Mouse (Mus musculus): ENCODE results near the gene Cfap299. TPM values are rescaled to one million over a fixed set of nuclear protein-coding genes. Genes with fewer than 3 reads are reported as not detected.
"Not testable (repeated sequence)": the region's sequence is repeated elsewhere in the genome, so short reads cannot be mapped to it uniquely, and the experiment has no call there.

The Cfap299 gene
- total RNA-seq, 2 experiments from 2014 or later = not detected

- intact Hi-C loops (cut with DNase I) = no loop called here
- DNase-seq = no peak
Observed at GRCm38 (mm10) chr5:98520118-98520517, 191.0 kb downstream of the Cfap299 start.

GRCm38 (mm10) chr5:98522270-98522977 is 193.3 kb downstream of the Cfap299 start:
- DNase-seq = no peak
- intact Hi-C loops (cut with DNase I) = no loop called here

GRCm38 (mm10) chr5:98523050-98523449 is 193.9 kb downstream of the Cfap299 start:
- intact Hi-C loops (cut with DNase I) = no loop called here
- DNase-seq = no peak

GRCm38 (mm10) chr5:98523783-98524182 is 194.7 kb downstream of the Cfap299 start:
- intact Hi-C loops (cut with DNase I) = no loop called here
- no peak for DNase-seq

DNA sequence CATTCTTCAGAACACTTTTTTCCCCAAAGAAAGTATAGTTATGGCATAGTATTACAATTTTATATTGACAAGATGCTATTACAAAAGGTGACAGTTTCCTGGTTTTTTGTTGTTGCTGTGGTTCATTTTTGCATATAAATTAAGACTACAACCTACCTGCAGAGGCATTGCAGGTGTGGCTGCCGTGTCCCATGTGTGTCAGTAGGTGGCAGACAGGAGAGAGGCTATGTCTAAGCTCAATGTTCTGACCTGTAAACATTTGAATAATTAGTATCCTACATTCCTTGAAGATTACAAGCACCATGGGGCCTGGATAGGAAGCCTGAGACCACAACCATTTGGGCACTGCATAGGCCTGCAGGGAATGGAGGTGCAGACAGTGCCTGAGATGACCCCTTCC is 212.2 kb downstream of the Cfap299 start:
- intact Hi-C loops (cut with DNase I) = no loop called here
- no peak for DNase-seq

- intact Hi-C loops (cut with DNase I) = no loop called here
- no peak for DNase-seq
Observed at GRCm38 (mm10) chr5:98550285-98550684, 221.2 kb downstream of the Cfap299 start.

GRCm38 (mm10) chr5:98550873-98551272 is 221.8 kb downstream of the Cfap299 start:
- intact Hi-C loops (cut with DNase I) = no loop called here
- no peak for DNase-seq

DNA sequence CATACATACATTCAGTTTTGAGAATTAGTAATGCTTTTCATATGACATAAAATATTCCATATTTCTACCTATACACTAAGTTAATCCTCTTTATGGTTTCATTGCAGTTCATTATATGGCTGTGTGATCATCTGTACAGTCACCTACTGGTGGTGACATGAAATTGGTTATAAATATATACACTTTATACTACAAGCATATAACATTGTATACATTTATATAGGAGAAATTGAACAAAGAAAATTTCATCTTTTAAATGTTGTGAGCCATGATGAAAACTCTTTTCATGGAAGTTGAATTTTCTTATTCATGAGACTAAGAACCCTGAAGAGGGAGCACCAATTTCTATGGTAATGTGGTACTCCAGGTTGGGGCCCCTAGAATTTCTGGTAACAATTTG is 223.3 kb downstream of the Cfap299 start, which contains the start of gene Gm11111:
Gene Gm11111 (plus strand): TSS at position 301 of the 400 bp plus-strand sequence.
- DNase-seq = no peak
- intact Hi-C loops (cut with DNase I) = no loop called here

- intact Hi-C loops (cut with DNase I) = no loop called here
- no peak for DNase-seq
Observed at GRCm38 (mm10) chr5:98552811-98553601, 223.9 kb downstream of the Cfap299 start.

DNA sequence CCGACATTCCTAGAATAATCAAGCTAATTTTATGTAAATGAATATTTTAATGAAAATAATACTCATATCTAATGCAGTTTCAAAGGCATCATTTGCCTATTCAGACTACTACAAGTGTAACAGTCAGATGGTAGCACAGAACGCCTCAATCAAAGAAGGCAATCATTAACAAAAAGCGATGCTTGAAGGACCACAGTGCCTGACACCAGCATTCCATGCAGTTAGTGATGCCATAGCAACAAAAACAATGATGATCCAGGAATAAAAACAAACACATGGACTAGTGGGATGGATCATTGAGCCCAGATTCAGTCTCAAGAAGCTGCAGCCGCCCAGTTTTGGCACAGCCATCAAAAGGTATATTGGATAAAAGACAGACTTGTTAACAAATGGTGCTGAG is 232.2 kb downstream of the Cfap299 start:
- intact Hi-C loops (cut with DNase I) = no loop called here
- DNase-seq = no peak

GRCm38 (mm10) chr5:98562806-98563205 is 233.7 kb downstream of the Cfap299 start:
- intact Hi-C loops (cut with DNase I) = no loop called here
- no peak for DNase-seq

- intact Hi-C loops (cut with DNase I) = no loop called here
- no peak for DNase-seq
Observed at GRCm38 (mm10) chr5:98563801-98564200, 234.7 kb downstream of the Cfap299 start.

DNA sequence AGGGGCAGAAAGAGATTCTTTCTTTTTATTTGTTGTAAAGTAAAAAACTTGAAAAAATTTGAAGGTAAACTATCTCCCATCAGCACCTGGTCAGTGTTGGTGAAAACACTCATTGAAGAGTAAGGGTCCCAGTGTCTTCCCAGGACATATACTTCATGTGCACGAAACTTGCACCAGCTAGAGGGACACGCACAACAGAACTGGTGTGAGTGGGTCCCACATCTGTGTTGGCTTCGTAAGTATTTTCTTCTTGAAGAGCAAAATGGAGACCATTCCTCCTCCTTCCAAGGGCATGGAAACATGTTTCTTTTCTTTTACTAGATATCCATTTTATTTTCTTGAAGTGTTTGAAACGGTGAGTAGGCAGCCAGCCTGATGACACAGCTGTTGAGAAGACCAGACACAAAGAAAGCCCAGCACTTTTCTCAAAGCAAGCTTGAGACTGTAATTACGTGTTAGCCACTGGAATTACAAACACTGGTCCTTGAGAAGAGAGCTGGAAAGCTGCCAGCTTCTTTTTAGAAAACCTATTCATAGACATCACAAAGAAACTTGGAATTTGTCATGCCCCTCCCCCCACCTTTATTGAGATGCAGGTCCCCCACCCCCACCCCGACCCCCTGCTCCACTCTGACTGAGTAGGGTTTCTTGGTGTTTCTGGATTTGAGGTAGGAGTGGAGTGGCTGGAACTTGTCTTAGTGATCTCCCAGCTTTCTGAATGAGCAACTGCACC is 237.5 kb downstream of the Cfap299 start:
- intact Hi-C loops (cut with DNase I) = no loop called here
- DNase-seq = no peak

DNA sequence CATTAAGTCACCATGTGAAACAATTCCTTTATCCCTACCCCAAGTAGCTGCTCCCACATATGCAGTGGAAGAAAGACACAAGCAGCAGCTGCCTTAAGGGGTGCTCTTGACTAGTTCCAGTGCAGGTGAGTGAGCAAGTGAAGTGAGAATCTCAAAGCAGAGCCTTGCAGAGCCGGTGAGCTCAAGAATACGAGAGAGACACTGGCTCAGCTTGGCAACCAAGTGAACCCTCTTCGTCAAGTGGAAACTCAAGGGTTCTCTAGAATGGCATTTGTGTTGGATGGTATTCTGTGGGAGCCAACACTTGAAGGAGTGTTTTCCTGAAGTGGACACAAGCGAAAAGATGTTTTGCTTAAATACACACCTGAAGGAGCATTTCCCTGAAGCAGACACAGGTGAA is 239.4 kb downstream of the Cfap299 start:
- DNase-seq = no peak
- intact Hi-C loops (cut with DNase I) = no loop called here

GRCm38 (mm10) chr5:98569029-98569513 is 240.0 kb downstream of the Cfap299 start:
- intact Hi-C loops (cut with DNase I) = no loop called here
- no peak for DNase-seq

- intact Hi-C loops (cut with DNase I) = no loop called here
- DNase-seq = no peak
Observed at GRCm38 (mm10) chr5:98572392-98572791, 243.3 kb downstream of the Cfap299 start.

DNA sequence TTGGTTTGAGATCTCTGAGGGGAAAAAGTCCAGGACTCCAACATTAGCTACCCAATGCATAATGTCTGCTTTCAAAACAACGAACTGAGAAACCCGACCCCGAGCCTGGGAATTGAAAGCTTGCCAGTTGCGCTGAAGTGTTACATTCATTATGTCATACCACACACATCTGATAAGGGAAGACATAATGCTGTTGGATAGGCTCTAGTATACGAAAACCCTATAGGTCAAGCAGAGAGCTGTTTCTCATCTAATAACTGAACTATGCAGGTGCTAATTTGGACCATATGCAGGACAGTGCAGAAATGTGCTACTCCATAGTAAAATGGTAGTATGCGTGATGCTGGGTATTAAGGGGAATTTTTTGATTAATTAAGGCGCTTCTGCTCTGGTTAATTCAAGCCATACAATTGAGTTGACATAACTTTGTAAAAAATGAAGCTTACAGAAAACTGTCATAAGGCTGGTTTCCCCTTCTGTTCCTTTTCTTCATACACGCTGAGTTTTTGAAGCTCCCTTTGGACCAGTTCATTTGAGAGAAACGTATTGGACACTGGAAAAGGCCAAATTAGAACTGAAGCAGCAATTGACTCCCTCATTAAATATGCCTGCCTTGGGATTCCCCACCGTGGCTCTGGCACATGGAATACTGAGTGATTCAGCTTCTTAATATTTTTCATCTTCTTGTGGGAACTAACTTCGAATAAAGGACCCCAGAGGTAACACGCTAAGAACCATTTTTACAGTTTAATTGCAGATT is 245.8 kb downstream of the Cfap299 start:
- DNase-seq = no peak
- intact Hi-C loops (cut with DNase I) = no loop called here

DNA sequence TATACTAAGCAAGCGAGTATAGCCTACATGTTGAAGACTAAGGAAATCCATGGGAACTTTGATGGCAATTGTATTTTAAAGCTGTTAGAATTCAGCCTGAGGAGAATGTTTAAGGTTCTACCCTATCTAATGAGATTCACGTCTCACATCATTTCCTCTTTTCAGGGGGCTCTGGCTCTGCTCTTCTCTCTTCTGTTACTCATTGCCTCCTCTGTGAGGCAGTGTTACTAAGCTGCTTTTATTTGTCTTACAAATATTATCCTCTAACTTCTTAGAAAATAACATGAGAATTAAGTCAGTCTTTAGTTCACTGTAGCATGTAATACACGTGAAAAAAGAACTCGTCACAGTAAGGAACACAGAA is 246.3 kb downstream of the Cfap299 start:
- intact Hi-C loops (cut with DNase I) = no loop called here
- DNase-seq = no peak

GRCm38 (mm10) chr5:98576538-98576937 is 247.4 kb downstream of the Cfap299 start:
- intact Hi-C loops (cut with DNase I) = not testable (repeated sequence)

GRCm38 (mm10) chr5:98578398-98578797 is 249.3 kb downstream of the Cfap299 start:
- intact Hi-C loops (cut with DNase I) = no loop called here
- DNase-seq = no peak

More at GRCm38 (mm10) chr5:98576538-98576937, 247.4 kb downstream of the Cfap299 start:
- DNase-seq = not testable (repeated sequence)
